Mouse (Mus musculus): ENCODE measurements at regions not wholly inside any gene's neighbourhood (a gene's known extent, or its start where the extent isn't known, plus 50 kb on each side); places are given as distances from the start of the nearest gene placed in this dataset.

DNA sequence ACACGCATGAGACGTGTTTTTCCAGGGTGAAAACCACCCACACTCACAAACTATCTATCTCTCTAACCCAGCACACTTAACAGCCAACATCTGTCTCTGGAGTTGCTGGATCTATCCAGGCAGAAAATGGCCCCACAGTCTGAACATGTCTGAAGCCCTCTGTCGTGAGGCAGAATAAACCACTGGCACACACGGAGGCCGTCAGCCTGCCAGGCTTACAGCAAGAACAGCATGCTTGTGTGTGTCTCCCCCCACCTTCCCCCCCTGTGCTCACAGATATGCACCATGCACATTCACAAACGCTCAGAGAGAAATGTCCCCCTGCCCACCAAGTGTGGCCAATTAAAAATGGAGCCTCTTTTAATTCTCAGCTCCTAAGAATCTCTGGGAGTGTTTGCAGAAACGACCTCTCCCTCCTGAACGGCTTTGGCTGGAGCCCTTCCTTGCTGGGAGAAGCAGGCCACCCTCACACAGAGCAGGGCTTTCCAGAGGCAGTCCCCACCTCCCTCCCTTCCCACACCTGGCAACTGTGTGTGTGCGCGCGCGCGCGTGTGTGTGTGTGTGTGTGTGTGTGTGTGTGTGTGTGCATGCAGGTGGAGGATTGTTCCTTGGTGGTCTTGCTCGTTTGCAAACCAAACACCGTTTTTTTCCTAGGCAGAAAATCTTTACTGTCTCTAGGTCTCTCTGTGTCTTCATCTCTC is 88.7 kb downstream of the Edn3 start:
- H3K27ac ChIP-seq (replicated peaks): peak overlapping the region; percentile 74
- H3K4me2 ChIP-seq: no peak overlapping the region
- peak overlapping the region; percentile 36; the same call in 1 of the 2 replicates for H3K9ac ChIP-seq (replicated peaks)
- H3K27me3 ChIP-seq (replicated peaks): 0 out of 2 replicates have a peak, but pooled peaks cover 2% of the 10 kb centered on the region
- H3K4me1 ChIP-seq: peaks cover 32% of the 10 kb centered on the region
- no peaks in the 10 kb centered on the region for H3K36me3 ChIP-seq
- no peaks in the 10 kb centered on the region for H3K9me3 ChIP-seq (replicated peaks)
- no peak overlapping the region for H3K4me3 ChIP-seq (replicated peaks)
- ATAC-seq (ENCODE audit: low FRiP score): peak; percentile 56; the same call in 1 of the 2 replicates
- 56% methylated on average over 16 of the region's 16 CpGs for WGBS

- ATAC-seq (ENCODE audit: low FRiP score): no peak
- H3K27me3 ChIP-seq (replicated peaks): 0 out of 2 replicates have a peak, but pooled peaks cover 2% of the 10 kb centered on the region
- H3K27ac ChIP-seq (replicated peaks): peak overlapping the region; percentile 68; the same call in 1 of the 2 replicates
- H3K4me3 ChIP-seq (replicated peaks): no peak overlapping the region
- peaks cover 32% of the 10 kb centered on the region for H3K4me1 ChIP-seq
- WGBS: 41% methylated on average over 16 of the region's 16 CpGs
- H3K9ac ChIP-seq (replicated peaks): no peak overlapping the region
- no peak overlapping the region for H3K4me2 ChIP-seq
- H3K9me3 ChIP-seq (replicated peaks): no peaks in the 10 kb centered on the region
- H3K36me3 ChIP-seq: no peaks in the 10 kb centered on the region
Observed at GRCm38 (mm10) chr2:174850860-174851259, 90.4 kb downstream of the Edn3 start.

- Histone ChIP-seq H3K4me1 (peaks cover 32% of the 10 kb centered on the region), H3K36me3 (no peaks in the 10 kb centered on the region), H3K4me3 (replicated peaks) (no peak overlapping the region), H3K4me2 (0 out of 2 replicates have a peak overlapping the region, but pooled peaks have one; percentile 9), H3K9me3 (replicated peaks) (no peaks in the 10 kb centered on the region), H3K27me3 (replicated peaks) (0 out of 2 replicates have a peak, but pooled peaks cover 2% of the 10 kb centered on the region), H3K27ac (replicated peaks) (peak overlapping the region; percentile 68), H3K9ac (replicated peaks) (no peak overlapping the region; the same call in 1 of the 2 replicates)
- ATAC-seq (ENCODE audit: low FRiP score): peak; percentile 80
- WGBS: 13% methylated on average over 22 of the region's 22 CpGs
Observed at GRCm38 (mm10) chr2:174851525-174852330, 91.3 kb downstream of the Edn3 start.

- Histone ChIP-seq H3K27ac (replicated peaks) (no peak overlapping the region), H3K4me2 (no peak overlapping the region), H3K4me1 (peaks cover 33% of the 10 kb centered on the region), H3K9ac (replicated peaks) (no peak overlapping the region), H3K9me3 (replicated peaks) (no peaks in the 10 kb centered on the region), H3K4me3 (replicated peaks) (no peak overlapping the region), H3K36me3 (no peaks in the 10 kb centered on the region), H3K27me3 (replicated peaks) (0 out of 2 replicates have a peak, but pooled peaks cover 2% of the 10 kb centered on the region)
- WGBS: 87% methylated on average over 8 of the region's 8 CpGs
- no peak for ATAC-seq (ENCODE audit: low FRiP score)
Observed at GRCm38 (mm10) chr2:174853786-174854185, 93.4 kb downstream of the Edn3 start.

DNA sequence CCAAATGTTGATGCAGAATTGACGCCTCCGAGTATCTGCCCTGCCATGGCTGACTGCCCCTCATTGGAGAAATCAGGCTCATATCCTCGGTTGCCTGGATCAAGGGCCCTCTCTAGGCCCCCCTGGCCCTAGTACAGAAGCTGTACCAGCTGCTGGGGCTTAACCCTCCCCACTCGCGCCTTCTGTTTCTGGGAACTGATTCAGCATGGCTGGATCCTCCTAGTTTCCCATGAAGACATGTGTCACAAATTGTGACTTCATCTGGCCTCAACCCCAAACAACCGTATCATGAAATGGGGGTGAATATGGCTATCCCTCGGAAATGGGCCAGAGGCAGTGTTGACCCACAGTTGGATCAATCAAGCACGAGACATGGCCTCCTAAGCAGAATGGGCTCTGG is 95.1 kb downstream of the Edn3 start:
- Histone ChIP-seq H3K27me3 (replicated peaks) (0 out of 2 replicates have a peak, but pooled peaks cover 2% of the 10 kb centered on the region), H3K36me3 (no peaks in the 10 kb centered on the region), H3K9me3 (replicated peaks) (no peaks in the 10 kb centered on the region), H3K9ac (replicated peaks) (no peak overlapping the region), H3K4me1 (peaks cover 29% of the 10 kb centered on the region), H3K27ac (replicated peaks) (no peak overlapping the region), H3K4me3 (replicated peaks) (no peak overlapping the region), H3K4me2 (no peak overlapping the region)
- WGBS: 81% methylated on average over 8 of the region's 8 CpGs
- no peak for ATAC-seq (ENCODE audit: low FRiP score)

- no peak overlapping the region for H3K4me3 ChIP-seq (replicated peaks)
- H3K9ac ChIP-seq (replicated peaks): no peak overlapping the region
- no peak overlapping the region for H3K27ac ChIP-seq (replicated peaks)
- H3K36me3 ChIP-seq: no peaks in the 10 kb centered on the region
- 92% methylated on average over 5 of the region's 5 CpGs for WGBS
- peaks cover 26% of the 10 kb centered on the region for H3K4me1 ChIP-seq
- no peak overlapping the region for H3K4me2 ChIP-seq
- no peak for ATAC-seq (ENCODE audit: low FRiP score)
- H3K9me3 ChIP-seq (replicated peaks): no peaks in the 10 kb centered on the region
- 0 out of 2 replicates have a peak, but pooled peaks cover 2% of the 10 kb centered on the region for H3K27me3 ChIP-seq (replicated peaks)
Observed at GRCm38 (mm10) chr2:174856135-174856534, 95.7 kb downstream of the Edn3 start.

GRCm38 (mm10) chr2:174858011-174858834 is 97.8 kb downstream of the Edn3 start:
- H3K9ac ChIP-seq (replicated peaks): 0 out of 2 replicates have a peak overlapping the region, but pooled peaks have one; percentile 37
- peak overlapping the region; percentile 34 for H3K4me2 ChIP-seq

DNA sequence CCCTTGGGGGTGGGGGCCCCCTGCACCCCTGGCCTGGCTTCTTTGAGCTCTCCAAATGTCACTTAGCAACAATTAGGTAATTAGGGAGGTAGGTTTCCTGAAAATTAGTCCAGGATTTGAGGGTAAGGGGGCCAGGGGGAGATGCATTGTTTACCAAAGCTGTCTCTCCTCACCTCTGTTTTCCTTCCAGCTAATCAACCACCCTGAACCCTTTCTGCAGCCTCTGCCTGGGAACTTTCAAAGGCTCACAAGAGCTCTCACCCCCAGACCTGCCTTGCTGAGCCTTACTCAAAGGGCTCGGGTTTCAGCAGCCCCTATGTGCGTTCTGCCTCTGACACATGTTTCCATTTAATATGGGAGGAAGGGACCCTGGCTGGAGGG is 98.4 kb downstream of the Edn3 start:
- peaks cover 19% of the 10 kb centered on the region for H3K4me1 ChIP-seq
- ATAC-seq (ENCODE audit: low FRiP score): peak; percentile 49; the same call in 1 of the 2 replicates
- H3K4me2 ChIP-seq: peak overlapping the region; percentile 34
- H3K9ac ChIP-seq (replicated peaks): 0 out of 2 replicates have a peak overlapping the region, but pooled peaks have one; percentile 37
- H3K27me3 ChIP-seq (replicated peaks): 0 out of 2 replicates have a peak, but pooled peaks cover 2% of the 10 kb centered on the region
- no peak overlapping the region for H3K4me3 ChIP-seq (replicated peaks)
- H3K27ac ChIP-seq (replicated peaks): peak overlapping the region; percentile 79
- H3K36me3 ChIP-seq: no peaks in the 10 kb centered on the region
- no peaks in the 10 kb centered on the region for H3K9me3 ChIP-seq (replicated peaks)
- 3% methylated on average over 2 of the region's 2 CpGs for WGBS

More at GRCm38 (mm10) chr2:174858011-174858834, 97.8 kb downstream of the Edn3 start:
- H3K27me3 ChIP-seq (replicated peaks): 0 out of 2 replicates have a peak, but pooled peaks cover 2% of the 10 kb centered on the region
- no peak overlapping the region for H3K4me3 ChIP-seq (replicated peaks)
- 15% methylated on average over 15 of the region's 15 CpGs for WGBS
- H3K4me1 ChIP-seq: peaks cover 19% of the 10 kb centered on the region
- H3K27ac ChIP-seq (replicated peaks): peak overlapping the region; percentile 79
- no peaks in the 10 kb centered on the region for H3K9me3 ChIP-seq (replicated peaks)
- peak; percentile 87 for ATAC-seq (ENCODE audit: low FRiP score)
- H3K36me3 ChIP-seq: no peaks in the 10 kb centered on the region

GRCm38 (mm10) chr2:174859533-174859932 is 99.1 kb downstream of the Edn3 start:
- H3K27ac ChIP-seq (replicated peaks): peak overlapping the region; percentile 79
- 36% methylated on average over 7 of the region's 7 CpGs for WGBS
- H3K4me3 ChIP-seq (replicated peaks): no peak overlapping the region
- peaks cover 19% of the 10 kb centered on the region for H3K4me1 ChIP-seq
- H3K4me2 ChIP-seq: no peak overlapping the region
- no peaks in the 10 kb centered on the region for H3K9me3 ChIP-seq (replicated peaks)
- no peak for ATAC-seq (ENCODE audit: low FRiP score)
- no peaks in the 10 kb centered on the region for H3K27me3 ChIP-seq (replicated peaks)
- H3K9ac ChIP-seq (replicated peaks): no peak overlapping the region
- no peaks in the 10 kb centered on the region for H3K36me3 ChIP-seq

GRCm38 (mm10) chr2:174864657-174865056 is 104.2 kb downstream of the Edn3 start:
- WGBS: 58% methylated on average over 3 of the region's 3 CpGs
- H3K9ac ChIP-seq (replicated peaks): no peak overlapping the region
- no peaks in the 10 kb centered on the region for H3K27me3 ChIP-seq (replicated peaks)
- H3K9me3 ChIP-seq (replicated peaks): no peaks in the 10 kb centered on the region
- no peak for ATAC-seq (ENCODE audit: low FRiP score)
- no peaks in the 10 kb centered on the region for H3K36me3 ChIP-seq
- H3K4me1 ChIP-seq: 0 out of 2 replicates have a peak, but pooled peaks cover 7% of the 10 kb centered on the region
- no peak overlapping the region for H3K4me3 ChIP-seq (replicated peaks)
- H3K27ac ChIP-seq (replicated peaks): no peak overlapping the region
- H3K4me2 ChIP-seq: no peak overlapping the region

GRCm38 (mm10) chr2:174866546-174866945 is 106.1 kb downstream of the Edn3 start:
- Histone ChIP-seq H3K9me3 (replicated peaks) (no peaks in the 10 kb centered on the region), H3K36me3 (no peaks in the 10 kb centered on the region), H3K4me2 (no peak overlapping the region), H3K4me1 (peaks cover 10% of the 10 kb centered on the region; the same call in 1 of the 2 replicates), H3K27ac (replicated peaks) (no peak overlapping the region), H3K9ac (replicated peaks) (no peak overlapping the region), H3K4me3 (replicated peaks) (no peak overlapping the region), H3K27me3 (replicated peaks) (no peaks in the 10 kb centered on the region)
- 91% methylated on average over 8 of the region's 8 CpGs for WGBS
- ATAC-seq (ENCODE audit: low FRiP score): no peak
